Mouse (Mus musculus) gastrocnemius, postnatal 14 days (tissue): Measurements from ENCODE around the gene Acmsd. TPM values are rescaled to one million over a fixed set of nuclear protein-coding genes. Genes with fewer than 3 reads are reported as not detected.
"Not testable (repeated sequence)": the region's sequence is repeated elsewhere in the genome, so short reads cannot be mapped to it uniquely, and the experiment has no call there.

Source experiments
- DNase-seq: peaks from one replicate; pipeline ENCODE4 v3.0.0; 2021; ENCODE audit warnings: mixed read lengths
- intact Hi-C: fragments of 180-260 bp; cut with DNase I; formaldehyde crosslinking; loops from one replicate; pipeline ENCODE4 v1.15.1; 2025; ENCODE audit warnings: low total_unique reads
- long read RNA-seq, 2 experiments: library from polyadenylated mRNA; stranded (forward); transcript quantifications; one replicate each; pipeline ENCODE4 v2.0.0; 2021
- total RNA-seq, 2 experiments: library from RNA; stranded (reverse); gene quantifications; 2 replicates each; pipeline ENCODE4 v1.2.3; 2021

Gene Acmsd
- not detected for total RNA-seq
- long read RNA-seq, experiment 1 = 0 reads
- long read RNA-seq, experiment 2 = 0 reads

- no peak for DNase-seq
- intact Hi-C loops = no loop called here
These were observed at the start of gene Acmsd for GRCm38 (mm10) chr1:127729096-127729495. Gene Acmsd, plus strand, starts transcription at chr1:127729413.

- intact Hi-C loops = loop anchor here (5.0 kb wide), 1 partner anchor 177 kb away; no protein-coding TSS in a partner anchor
These were observed 49.6 kb upstream of the Acmsd start, which contains the start of gene Tmem163 for GRCm38 (mm10) chr1:127679498-127680133. Gene Tmem163, minus strand, starts transcription at chr1:127679548.

GRCm38 (mm10) chr1:127696533-127696932 is 32.7 kb upstream of the Acmsd start:
- DNase-seq = no peak
- intact Hi-C loops = no loop called here

More at GRCm38 (mm10) chr1:127679498-127680133, 49.6 kb upstream of the Acmsd start, which contains the start of gene Tmem163:
- no peak for DNase-seq

GRCm38 (mm10) chr1:127702187-127702586 is 27.0 kb upstream of the Acmsd start:
- DNase-seq = no peak
- intact Hi-C loops = no loop called here

GRCm38 (mm10) chr1:127706269-127706668 is 22.9 kb upstream of the Acmsd start:
- intact Hi-C loops = no loop called here
- DNase-seq = no peak

GRCm38 (mm10) chr1:127716441-127716840 is 12.8 kb upstream of the Acmsd start:
- intact Hi-C loops = no loop called here
- DNase-seq = no peak

- intact Hi-C loops = no loop called here
These were observed 10.9 kb upstream of the Acmsd start for GRCm38 (mm10) chr1:127718290-127718689.

GRCm38 (mm10) chr1:127723596-127723995 is 5.6 kb upstream of the Acmsd start:
- intact Hi-C loops = no loop called here

More at GRCm38 (mm10) chr1:127718290-127718689, 10.9 kb upstream of the Acmsd start:
- DNase-seq = no peak

GRCm38 (mm10) chr1:127731086-127731485 is 1.9 kb downstream of the Acmsd start:
- intact Hi-C loops = no loop called here
- no peak for DNase-seq

More at GRCm38 (mm10) chr1:127723596-127723995, 5.6 kb upstream of the Acmsd start:
- no peak for DNase-seq

GRCm38 (mm10) chr1:127732435-127732834 is 3.2 kb downstream of the Acmsd start:
- intact Hi-C loops = no loop called here
- DNase-seq = no peak

GRCm38 (mm10) chr1:127732841-127733240 is 3.6 kb downstream of the Acmsd start:
- DNase-seq = no peak

GRCm38 (mm10) chr1:127735356-127735755 is 6.1 kb downstream of the Acmsd start:
- intact Hi-C loops = no loop called here
- no peak for DNase-seq

More at GRCm38 (mm10) chr1:127732841-127733240, 3.6 kb downstream of the Acmsd start:
- intact Hi-C loops = no loop called here

- no peak for DNase-seq
- intact Hi-C loops = no loop called here
These were observed 21.3 kb downstream of the Acmsd start for GRCm38 (mm10) chr1:127750401-127751102.

- DNase-seq = no peak
- intact Hi-C loops = no loop called here
These were observed 26.6 kb downstream of the Acmsd start for GRCm38 (mm10) chr1:127755806-127756205.

- intact Hi-C loops = no loop called here
- DNase-seq = no peak
These were observed 27.3 kb downstream of the Acmsd start for GRCm38 (mm10) chr1:127756331-127757163.

GRCm38 (mm10) chr1:127757164-127757545 is 27.9 kb downstream of the Acmsd start:
- intact Hi-C loops = not testable (repeated sequence)

GRCm38 (mm10) chr1:127765468-127765867 is 36.3 kb downstream of the Acmsd start:
- intact Hi-C loops = loop anchor here (5.0 kb wide), 1 partner anchor 268 kb away; no protein-coding TSS in a partner anchor
- no peak for DNase-seq

More at GRCm38 (mm10) chr1:127757164-127757545, 27.9 kb downstream of the Acmsd start:
- DNase-seq = not testable (repeated sequence)

- DNase-seq = no peak
- intact Hi-C loops = loop anchor here (5.0 kb wide), 1 partner anchor 269 kb away; no protein-coding TSS in a partner anchor
These were observed 37.5 kb downstream of the Acmsd start for GRCm38 (mm10) chr1:127766741-127767140.

GRCm38 (mm10) chr1:127773198-127773802 is 44.1 kb downstream of the Acmsd start:
- no peak for DNase-seq
- intact Hi-C loops = no loop called here
